Mouse (Mus musculus) E14TG2a.4 (cell line): Measurements from ENCODE around the gene Ints11.

Experiments used
- CTCF ChIP-seq: conservative IDR thresholded peaks from 2 replicates; pipeline ENCODE4 v1.5.1; 2014; ENCODE audit warnings: low read length
- POU5F1 ChIP-seq: IDR thresholded peaks from 2 replicates; pipeline ENCODE4 v1.6.1; 2014; ENCODE audit warnings: low read length, borderline replicate concordance

DNA sequence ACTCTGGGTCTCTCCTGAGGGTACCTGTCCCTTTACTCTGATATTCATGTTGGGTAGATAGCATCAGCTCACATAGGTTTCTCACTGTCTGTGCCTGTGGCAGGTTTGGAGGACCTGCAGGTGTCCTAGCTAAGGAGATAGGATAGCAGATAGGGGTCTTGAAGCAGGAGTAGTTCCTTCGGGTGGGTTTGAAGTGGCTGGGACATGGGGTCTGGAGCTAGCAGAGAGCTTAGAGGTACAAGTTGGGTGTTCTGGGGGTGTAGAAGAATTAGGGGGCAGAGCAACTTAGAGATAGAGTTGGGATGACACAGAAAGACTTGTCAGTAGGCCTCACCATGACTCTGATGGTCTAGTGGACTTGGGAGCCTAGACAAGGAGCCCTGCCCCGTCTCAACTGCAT is 20.0 kb upstream of the Ints11 start:
- no peak for TF ChIP-seq CTCF
- TF ChIP-seq POU5F1 = no peak
